Mouse (Mus musculus) liver, embryonic 11.5 days (tissue): ENCODE results near the gene Gm20517. TPM values are rescaled to one million over a fixed set of nuclear protein-coding genes. Genes with fewer than 3 reads are reported as not detected.

Experiments used
- ATAC-seq: fragments of 200-750 bp; cut with Nextera tagmentation; replicated peaks from 2 replicates; pipeline ENCODE4 v1.8.0; 2017; ENCODE audit warnings: moderate number of reproducible peaks, mild to moderate bottlenecking, moderate TSS enrichment, moderate library complexity; ENCODE audit not compliant: low FRiP score
- DNase-seq: peaks from one replicate; pipeline ENCODE4 v3.0.0-alpha.2; 2017; ENCODE audit warnings: low spot score
- H3K27ac ChIP-seq: fragments of 300-500 bp; sonication (generic); 2 replicates; pipeline ENCODE4 v1.5.1; 2014; ENCODE audit warnings: mild to moderate bottlenecking, low read depth, low read length, control low read depth
- H3K27me3 ChIP-seq: fragments of 300-500 bp; sonication (generic); replicated peaks from 2 replicates; pipeline ENCODE4 v1.6.1; 2014; ENCODE audit warnings: low read length, mixed read lengths; ENCODE audit not compliant: control insufficient read depth, insufficient read depth
- H3K36me3 ChIP-seq: fragments of 300-500 bp; sonication (generic); 2 replicates; pipeline ENCODE4 v1.6.1; 2014; ENCODE audit warnings: mild to moderate bottlenecking, low read length, moderate library complexity, mixed read lengths; ENCODE audit not compliant: control insufficient read depth, insufficient read depth
- H3K4me1 ChIP-seq: fragments of 300-500 bp; sonication (generic); replicated peaks from 2 replicates; pipeline ENCODE4 v1.6.1; 2014; ENCODE audit warnings: low read length, mixed read lengths; ENCODE audit not compliant: control insufficient read depth, insufficient read depth
- H3K4me2 ChIP-seq: fragments of 300-500 bp; sonication (generic); 2 replicates; pipeline ENCODE4 v1.6.1; 2014; ENCODE audit warnings: mild to moderate bottlenecking, control low read depth, moderate library complexity
- H3K4me3 ChIP-seq: fragments of 300-500 bp; sonication (generic); 2 replicates; pipeline ENCODE4 v1.5.1; 2014; ENCODE audit warnings: low read depth, low read length, control low read depth
- H3K9ac ChIP-seq: fragments of 300-500 bp; sonication (generic); 2 replicates; pipeline ENCODE4 v1.6.1; 2014; ENCODE audit warnings: low read depth, low read length, control low read depth
- H3K9me3 ChIP-seq: fragments of 300-500 bp; sonication (generic); 2 replicates; pipeline ENCODE4 v1.6.1; 2016; ENCODE audit warnings: low read length, inconsistent platforms, mixed read lengths; ENCODE audit not compliant: control insufficient read depth
- WGBS: fragments of 180-500 bp; shearing (Covaris S2); extraction: QIAGEN DNeasy Blood & Tissue Kit; methylation state at CpG from one replicate; pipeline ENCODE4 v1.1.7; 2014; 5-methylcytosine and 5-hydroxymethylcytosine counted together
- polyA plus RNA-seq: library from polyadenylated mRNA; unstranded; fragments of >200 nt; fragmentation: Nextera tagmentation; extraction: Ambion mirVana; gene quantifications from 2 replicates; pipeline ENCODE4 v1.2.1, GENCODE M21; 2014

The Gm20517 gene
- polyA plus RNA-seq, 1 experiment from 2014 or later = 2.5 TPM

GRCm38 (mm10) chr17:47730633-47731575, 119.5 kb downstream of the Gm20517 start:
- Histone ChIP-seq H3K4me2 (no peak overlapping the region), H3K9me3 (no peaks in the 10 kb centered on the region), H3K27ac (no peak overlapping the region), H3K4me1 (no peaks in the 10 kb centered on the region), H3K4me3 (no peak overlapping the region), H3K27me3 (no peaks in the 10 kb centered on the region), H3K36me3 (no peaks in the 10 kb centered on the region), H3K9ac (no peak overlapping the region)
- 61% methylated on average over 24 of the region's 24 CpGs for WGBS
- DNase-seq (no peak), ATAC-seq (no peak)

Other genes starting within 250 kb of the Gm20517 start
- gene Mrps10, start 242.7 kb upstream of the Gm20517 start, polyA plus RNA-seq = 105 and 114 TPM in 2 replicates
- gene Guca1b, start 226.2 kb upstream of the Gm20517 start, polyA plus RNA-seq = 0.43 and 0.60 TPM in 2 replicates
- 1.0 and 1.6 TPM in 2 replicates for gene Guca1a, start 211.0 kb upstream of the Gm20517 start, polyA plus RNA-seq
- 0.22 and 0.23 TPM in 2 replicates for gene AI661453, start 175.0 kb upstream of the Gm20517 start, polyA plus RNA-seq
- 0.52 and 0.96 TPM in 2 replicates for gene 1700001C19Rik, start 174.2 kb upstream of the Gm20517 start, polyA plus RNA-seq
- 20.7 and 21.3 TPM in 2 replicates for gene Taf8, start 109.3 kb upstream of the Gm20517 start, polyA plus RNA-seq
- gene Ccnd3, start 106.5 kb upstream of the Gm20517 start, polyA plus RNA-seq = 525 and 530 TPM in 2 replicates
- gene Bysl, start 97 bp upstream of the Gm20517 start, polyA plus RNA-seq = 43.1 and 45.9 TPM in 2 replicates
- gene Med20, start within 50 bp of the Gm20517 start, polyA plus RNA-seq = 48.9 and 53.3 TPM in 2 replicates
- gene Usp49, start 19.1 kb downstream of the Gm20517 start, polyA plus RNA-seq = 4.1 and 4.8 TPM in 2 replicates
- gene Tomm6, start 76.8 kb downstream of the Gm20517 start, polyA plus RNA-seq = 442 and 486 TPM in 2 replicates
- 2.3 and 3.5 TPM in 2 replicates for gene Frs3, start 77.4 kb downstream of the Gm20517 start, polyA plus RNA-seq
- 0.22 and 0.49 TPM in 2 replicates for gene Gm21981, start 82.9 kb downstream of the Gm20517 start, polyA plus RNA-seq
- gene Prickle4, start 83.1 kb downstream of the Gm20517 start, polyA plus RNA-seq = 0.44 and 1.7 TPM in 2 replicates
- gene Pgc, start 115.3 kb downstream of the Gm20517 start, polyA plus RNA-seq = not detected in 2 replicates
- gene Tfeb, start 125.4 kb downstream of the Gm20517 start, polyA plus RNA-seq = 9.6 and 9.8 TPM in 2 replicates
- gene Mdfi, start 223.1 kb downstream of the Gm20517 start, polyA plus RNA-seq = 15.9 and 16.3 TPM in 2 replicates